Mouse (Mus musculus) heart, embryonic 11.5 days (tissue): ENCODE results near the gene Morn2. TPM values are rescaled to one million over a fixed set of nuclear protein-coding genes. Genes with fewer than 3 reads are reported as not detected.

Experiments
- ATAC-seq: fragments of 200-750 bp; cut with Nextera tagmentation; replicated peaks from 2 replicates; pipeline ENCODE4 v1.8.0; 2017; ENCODE audit warnings: moderate library complexity; ENCODE audit not compliant: insufficient number of reproducible peaks, low FRiP score, low TSS enrichment
- H3K27ac ChIP-seq: fragments of 300-500 bp; sonication (generic); 2 replicates; pipeline ENCODE4 v1.5.1; 2014; ENCODE audit warnings: mild to moderate bottlenecking, low read depth, low read length
- H3K27me3 ChIP-seq: fragments of 300-500 bp; sonication (generic); 2 replicates; pipeline ENCODE4 v1.6.1; 2014; ENCODE audit warnings: mild to moderate bottlenecking, low read length, mixed read lengths; ENCODE audit not compliant: control insufficient read depth, insufficient read depth
- H3K36me3 ChIP-seq: fragments of 300-500 bp; sonication (generic); 2 replicates; pipeline ENCODE4 v1.6.1; 2014; ENCODE audit warnings: mild to moderate bottlenecking, low read length, moderate library complexity, mixed read lengths; ENCODE audit not compliant: control insufficient read depth, insufficient read depth
- H3K4me1 ChIP-seq: fragments of 300-500 bp; sonication (generic); 2 replicates; pipeline ENCODE4 v1.6.1; 2014; ENCODE audit warnings: low read length; ENCODE audit not compliant: control insufficient read depth, insufficient read depth
- H3K4me2 ChIP-seq: fragments of 300-500 bp; sonication (generic); 2 replicates; pipeline ENCODE4 v1.6.1; 2014; ENCODE audit warnings: mild to moderate bottlenecking, moderate library complexity
- H3K4me3 ChIP-seq: fragments of 300-500 bp; sonication (generic); 2 replicates; pipeline ENCODE4 v1.5.1; 2014; ENCODE audit warnings: low read depth, low read length
- H3K9ac ChIP-seq: fragments of 300-500 bp; sonication (generic); 2 replicates; pipeline ENCODE4 v1.6.1; 2014; ENCODE audit warnings: mild to moderate bottlenecking, low read depth, low read length, moderate library complexity
- H3K9me3 ChIP-seq: fragments of 300-500 bp; sonication (generic); replicated peaks from 2 replicates; pipeline ENCODE4 v1.6.1; 2016; ENCODE audit warnings: low read length; ENCODE audit not compliant: control insufficient read depth
- WGBS: fragments of 180-500 bp; shearing (Covaris S2); extraction: QIAGEN DNeasy Blood & Tissue Kit; methylation state at CpG from one replicate; pipeline ENCODE4 v1.1.7; 2014; ENCODE audit not compliant: insufficient replicate concordance; 5-methylcytosine and 5-hydroxymethylcytosine counted together
- polyA plus RNA-seq: library from polyadenylated mRNA; unstranded; fragments of >200 nt; fragmentation: Nextera tagmentation; extraction: Ambion mirVana; gene quantifications from 2 replicates; pipeline ENCODE4 v1.2.1, GENCODE M21; 2014

Morn2 gene
- polyA plus RNA-seq, 1 experiment from 2014 or later, result 18.9 TPM

DNA sequence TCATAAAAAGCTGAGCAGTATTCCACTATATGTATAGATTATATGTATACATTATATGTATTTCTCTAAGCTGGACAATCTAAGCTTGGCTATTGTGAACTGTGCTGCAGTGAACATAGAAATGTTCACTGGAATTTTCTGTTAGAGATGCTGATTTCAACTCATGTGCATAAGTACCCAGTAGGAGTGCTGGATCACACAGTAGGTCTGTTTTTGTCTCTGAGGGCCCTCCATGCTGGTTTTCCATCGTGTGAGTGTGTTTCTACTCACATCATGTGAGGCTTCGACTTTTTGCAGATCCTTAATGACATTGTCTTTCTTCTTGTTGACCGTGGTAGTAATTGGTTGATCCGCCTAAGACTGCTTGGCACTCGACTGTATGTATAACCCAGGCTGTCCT is 8.8 kb downstream of the Morn2 start:
- WGBS, result 79% methylated on average over 5 of the region's 5 CpGs
- Histone ChIP-seq H3K36me3 (no peaks in the 10 kb centered on the region), H3K4me2 (no peak overlapping the region), H3K4me3 (no peak overlapping the region), H3K4me1 (no peaks in the 10 kb centered on the region), H3K9me3 (no peaks in the 10 kb centered on the region), H3K9ac (no peak overlapping the region), H3K27me3 (no peaks in the 10 kb centered on the region), H3K27ac (no peak overlapping the region)
- ATAC-seq, result no peak

DNA sequence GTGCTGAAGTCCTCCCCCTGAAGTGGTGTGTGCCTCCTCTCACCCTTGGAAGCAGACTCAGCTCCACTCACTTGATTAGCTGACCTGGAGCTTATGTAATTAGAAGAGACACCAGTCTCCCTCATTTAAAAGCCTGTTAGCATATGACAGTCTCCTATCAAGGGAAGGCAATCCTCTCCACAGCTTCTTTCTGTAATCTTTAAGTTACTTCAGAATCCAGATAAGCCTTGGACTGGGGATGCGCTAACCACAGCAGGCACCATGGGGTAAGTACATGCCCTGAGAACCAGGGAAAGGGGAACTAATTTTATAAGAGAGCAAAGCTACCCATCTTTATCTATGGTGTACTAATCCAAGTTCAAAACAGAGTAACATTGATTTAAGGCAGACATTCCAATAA is 17.2 kb downstream of the Morn2 start, which contains the start of gene Arhgef33:
Gene Arhgef33 (plus strand): TSS at position 157 of the 400 bp plus-strand sequence.
- H3K27ac ChIP-seq, result no peak within 1 kb of the TSS
- no peaks in the 10 kb centered on the region for H3K4me1 ChIP-seq
- H3K27me3 ChIP-seq, result no peaks in the 10 kb centered on the region
- 57% methylated on average over 1 of the region's 1 CpGs for WGBS
- H3K36me3 ChIP-seq, result no peaks in the 10 kb centered on the region
- H3K4me2 ChIP-seq, result no peak within 1 kb of the TSS
- no peak for ATAC-seq
- no peaks in the 10 kb centered on the region for H3K9me3 ChIP-seq
- H3K9ac ChIP-seq, result no peak within 1 kb of the TSS
- H3K4me3 ChIP-seq, result no peak within 1 kb of the TSS

GRCm38 (mm10) chr17:80311761-80312160 is 21.8 kb downstream of the Morn2 start:
- Histone ChIP-seq H3K4me1 (no peaks in the 10 kb centered on the region), H3K36me3 (no peaks in the 10 kb centered on the region), H3K9me3 (no peaks in the 10 kb centered on the region), H3K4me2 (no peak overlapping the region), H3K27ac (no peak overlapping the region), H3K9ac (no peak overlapping the region), H3K27me3 (no peaks in the 10 kb centered on the region), H3K4me3 (no peak overlapping the region)
- ATAC-seq, result no peak
- WGBS, result 70% methylated on average over 9 of the region's 9 CpGs

DNA sequence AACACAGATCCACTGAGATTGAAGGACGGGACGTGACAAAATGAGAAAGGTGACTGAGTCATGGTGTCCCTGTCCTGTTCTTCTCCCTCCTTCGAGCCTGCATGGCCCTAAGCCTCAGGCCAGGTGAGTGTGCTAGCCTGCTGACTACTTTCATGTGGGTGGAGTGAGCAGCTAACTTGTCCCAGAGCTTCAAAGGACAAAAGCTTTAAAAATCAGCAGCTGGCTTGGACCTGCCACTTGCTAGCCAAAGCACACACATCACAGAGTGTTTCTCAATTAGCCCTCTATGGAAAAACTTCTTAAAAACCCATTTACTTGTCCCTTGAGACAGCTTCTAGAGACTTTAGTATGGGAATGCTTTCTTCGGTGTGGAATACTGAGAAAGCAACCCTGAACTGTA is 22.4 kb downstream of the Morn2 start:
- H3K27me3 ChIP-seq, result no peaks in the 10 kb centered on the region
- H3K36me3 ChIP-seq, result no peaks in the 10 kb centered on the region
- H3K4me1 ChIP-seq, result no peaks in the 10 kb centered on the region
- H3K27ac ChIP-seq, result no peak overlapping the region
- no peak overlapping the region for H3K4me3 ChIP-seq
- H3K9ac ChIP-seq, result no peak overlapping the region
- H3K9me3 ChIP-seq, result no peaks in the 10 kb centered on the region
- H3K4me2 ChIP-seq, result no peak overlapping the region
- WGBS, result 79% methylated on average over 4 of the region's 4 CpGs
- no peak for ATAC-seq

- 78% methylated on average over 6 of the region's 6 CpGs for WGBS
- H3K9ac ChIP-seq, result no peak overlapping the region
- ATAC-seq, result no peak
Measured at GRCm38 (mm10) chr17:80322228-80322627, 32.2 kb downstream of the Morn2 start.

GRCm38 (mm10) chr17:80323015-80323414 is 33.0 kb downstream of the Morn2 start:
- peaks cover 6% of the 10 kb centered on the region; the same call in 1 of the 2 replicates for H3K4me1 ChIP-seq
- H3K27ac ChIP-seq, result no peak overlapping the region
- no peaks in the 10 kb centered on the region for H3K36me3 ChIP-seq
- no peak for ATAC-seq
- no peak overlapping the region for H3K4me3 ChIP-seq
- no peaks in the 10 kb centered on the region for H3K27me3 ChIP-seq
- H3K4me2 ChIP-seq, result no peak overlapping the region
- 75% methylated on average over 4 of the region's 4 CpGs for WGBS
- H3K9ac ChIP-seq, result no peak overlapping the region
- no peaks in the 10 kb centered on the region for H3K9me3 ChIP-seq

More at GRCm38 (mm10) chr17:80322228-80322627, 32.2 kb downstream of the Morn2 start:
- Histone ChIP-seq H3K4me1 (peaks cover 6% of the 10 kb centered on the region; the same call in 1 of the 2 replicates), H3K9me3 (no peaks in the 10 kb centered on the region), H3K27ac (no peak overlapping the region), H3K4me3 (no peak overlapping the region), H3K27me3 (no peaks in the 10 kb centered on the region), H3K4me2 (no peak overlapping the region), H3K36me3 (no peaks in the 10 kb centered on the region)

DNA sequence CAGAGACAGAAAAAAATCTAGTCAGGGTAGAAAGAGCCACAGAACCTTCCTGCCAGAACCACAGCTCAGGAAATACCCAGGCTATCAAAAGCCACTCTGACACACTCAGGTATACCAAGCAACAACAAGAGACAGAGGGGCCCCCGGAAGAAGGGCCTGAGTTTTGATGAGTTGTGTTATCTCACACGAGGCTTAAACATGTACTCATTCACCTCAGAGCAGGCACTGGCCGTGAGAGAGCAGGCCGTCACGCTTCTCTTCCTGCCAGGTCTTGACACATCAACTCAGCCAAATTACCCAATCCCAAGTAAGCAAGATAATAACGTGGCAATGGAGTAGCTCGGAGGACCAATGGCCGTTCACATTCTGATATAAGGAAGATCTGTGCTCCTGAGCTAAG is 33.7 kb downstream of the Morn2 start:
- H3K36me3 ChIP-seq, result no peaks in the 10 kb centered on the region
- no peak overlapping the region for H3K9ac ChIP-seq
- no peak overlapping the region for H3K4me3 ChIP-seq
- H3K4me1 ChIP-seq, result peaks cover 6% of the 10 kb centered on the region; the same call in 1 of the 2 replicates
- no peaks in the 10 kb centered on the region for H3K27me3 ChIP-seq
- no peaks in the 10 kb centered on the region for H3K9me3 ChIP-seq
- H3K27ac ChIP-seq, result no peak overlapping the region
- WGBS, result 61% methylated on average over 8 of the region's 8 CpGs
- no peak overlapping the region for H3K4me2 ChIP-seq
- no peak for ATAC-seq

DNA sequence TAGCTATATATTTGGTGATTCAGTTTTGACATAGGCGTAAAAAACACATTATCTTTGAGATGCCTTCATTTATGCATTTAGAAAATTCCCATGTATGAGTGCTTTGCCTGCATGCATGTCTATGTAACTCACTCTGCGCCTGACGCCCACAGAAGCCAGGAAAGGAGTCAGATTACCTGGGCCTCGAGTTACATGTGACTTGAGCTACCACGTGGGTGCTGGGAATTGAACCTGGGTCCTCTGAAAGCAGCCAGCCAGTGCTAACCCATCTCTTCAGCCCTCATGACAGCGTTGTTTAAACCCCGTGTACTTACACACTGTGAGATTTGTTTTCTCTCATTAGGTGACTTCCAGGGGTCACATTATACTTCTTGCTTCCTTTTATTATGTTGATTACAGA is 34.5 kb downstream of the Morn2 start:
- H3K4me1 ChIP-seq, result peaks cover 6% of the 10 kb centered on the region; the same call in 1 of the 2 replicates
- WGBS, result 76% methylated on average over 7 of the region's 7 CpGs

GRCm38 (mm10) chr17:80325456-80325855 is 35.5 kb downstream of the Morn2 start:
- 80% methylated on average over 5 of the region's 5 CpGs for WGBS

More for the DNA sequence above, 34.5 kb downstream of the Morn2 start:
- Histone ChIP-seq H3K9me3 (no peaks in the 10 kb centered on the region), H3K9ac (no peak overlapping the region), H3K4me3 (no peak overlapping the region), H3K27me3 (no peaks in the 10 kb centered on the region), H3K27ac (no peak overlapping the region), H3K36me3 (no peaks in the 10 kb centered on the region), H3K4me2 (no peak overlapping the region)
- ATAC-seq, result no peak

More at GRCm38 (mm10) chr17:80325456-80325855, 35.5 kb downstream of the Morn2 start:
- no peaks in the 10 kb centered on the region for H3K27me3 ChIP-seq
- H3K4me2 ChIP-seq, result no peak overlapping the region
- no peak overlapping the region for H3K27ac ChIP-seq
- H3K9me3 ChIP-seq, result no peaks in the 10 kb centered on the region
- H3K9ac ChIP-seq, result no peak overlapping the region
- no peaks in the 10 kb centered on the region for H3K36me3 ChIP-seq
- peaks cover 6% of the 10 kb centered on the region; the same call in 1 of the 2 replicates for H3K4me1 ChIP-seq
- no peak overlapping the region for H3K4me3 ChIP-seq
- ATAC-seq, result no peak
